Mouse (Mus musculus): ENCODE measurements around the gene Gpt2.

GRCm38 (mm10) chr8:85466056-85466455 is 26.3 kb upstream of the Gpt2 start:
- TF ChIP-seq CTCF (IDR thresholded peaks at IDR 0.05; ENCODE audit: low read depth) (no peak), EP300 (optimal IDR thresholded peaks at IDR 0.05) (no peak)
